Mouse (Mus musculus): Measurements from ENCODE around the gene Grid1. TPM values are rescaled to one million over a fixed set of nuclear protein-coding genes. Genes with fewer than 3 reads are reported as not detected.

The Grid1 gene
- not detected in 2 replicates for total RNA-seq (2014; fragmentation: Nextera tagmentation)
- total RNA-seq (2017): 0.05 and 0.23 TPM in 2 replicates
- not detected in 2 replicates for polyA plus RNA-seq (2012)

GRCm38 (mm10) chr14:34819919-34820652 is at the start of gene Grid1:
TSS of gene Grid1 (plus strand) at chr14:34820108.
- TF ChIP-seq POLR2AphosphoS5 (IDR thresholded peaks at IDR 0.05; ENCODE audit: insufficient replicate concordance, low read depth, low read length) (no peak), GATA2 (IDR thresholded peaks at IDR 0.05; ENCODE audit: borderline replicate concordance, low read depth, low read length) (no peak), GATA1 (IDR thresholded peaks at IDR 0.05; ENCODE audit: borderline replicate concordance, low read length) (no peak), TAL1 (conservative IDR thresholded peaks at IDR 0.05; ENCODE audit: low read depth, low read length) (no peak), CTCF (IDR thresholded peaks at IDR 0.05; ENCODE audit: low read depth, low read length) (no peak)
- H3K36me3 ChIP-seq (replicated peaks): no peaks in the 10 kb centered on the region
- DNase-seq (ENCODE audit: low spot score): no peak
- H3K27me3 ChIP-seq (ENCODE audit: insufficient read depth, low read length): no peaks in the 10 kb centered on the region
- H3K4me1 ChIP-seq (ENCODE audit: insufficient read depth, low read depth, low read length): no peaks in the 10 kb centered on the region
- peaks cover 17% of the 10 kb centered on the region for H3K9me3 ChIP-seq (replicated peaks)
- peak within 1 kb of the TSS; percentile 4; the same call in 1 of the 2 replicates for H3K4me3 ChIP-seq (ENCODE audit: low read depth, low read length)
- ATAC-seq (ENCODE audit: extremely low read depth, insufficient number of reproducible peaks, low FRiP score, poor library complexity, severe bottlenecking): no peak

DNA sequence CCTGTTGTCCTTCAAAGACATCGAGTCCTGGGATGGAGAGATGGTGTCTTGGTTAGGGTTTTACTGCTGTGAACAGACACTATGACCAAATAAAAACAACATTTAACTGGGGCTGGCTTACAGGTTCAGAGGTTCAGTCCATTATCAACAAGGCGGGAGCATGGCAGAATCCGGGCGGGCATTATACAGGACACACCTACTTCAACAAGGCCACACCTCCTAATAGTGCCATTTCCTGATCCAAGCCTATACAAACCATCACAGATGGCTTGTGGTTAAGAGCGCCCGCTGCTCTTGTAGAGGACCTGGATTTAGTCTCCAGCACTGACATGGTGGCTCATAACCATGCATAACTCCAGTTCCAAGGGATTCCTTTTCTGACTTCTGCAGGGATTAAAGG is 49.4 kb upstream of the Grid1 start:
- DNase-seq (ENCODE audit: low spot score): no peak
- Histone ChIP-seq H3K4me3 (ENCODE audit: low read depth, low read length) (no peak overlapping the region), H3K27me3 (ENCODE audit: insufficient read depth, low read length) (peaks cover 22% of the 10 kb centered on the region), H3K4me1 (ENCODE audit: insufficient read depth, low read depth, low read length) (peaks cover 30% of the 10 kb centered on the region), H3K36me3 (replicated peaks) (no peaks in the 10 kb centered on the region), H3K9me3 (replicated peaks) (no peaks in the 10 kb centered on the region)
- TF ChIP-seq TAL1 (conservative IDR thresholded peaks at IDR 0.05; ENCODE audit: low read depth, low read length): no peak
- no peak for TF ChIP-seq CTCF (IDR thresholded peaks at IDR 0.05; ENCODE audit: low read depth, low read length)
- TF ChIP-seq GATA1 (IDR thresholded peaks at IDR 0.05; ENCODE audit: borderline replicate concordance, low read length): no peak
- no peak for TF ChIP-seq POLR2AphosphoS5 (IDR thresholded peaks at IDR 0.05; ENCODE audit: insufficient replicate concordance, low read depth, low read length)
- TF ChIP-seq GATA2 (IDR thresholded peaks at IDR 0.05; ENCODE audit: borderline replicate concordance, low read depth, low read length): no peak
- ATAC-seq (ENCODE audit: extremely low read depth, insufficient number of reproducible peaks, low FRiP score, poor library complexity, severe bottlenecking): no peak

GRCm38 (mm10) chr14:34771601-34772000 is 48.3 kb upstream of the Grid1 start:
- TF ChIP-seq TAL1 (conservative IDR thresholded peaks at IDR 0.05; ENCODE audit: low read depth, low read length) (no peak), GATA2 (IDR thresholded peaks at IDR 0.05; ENCODE audit: borderline replicate concordance, low read depth, low read length) (no peak), POLR2AphosphoS5 (IDR thresholded peaks at IDR 0.05; ENCODE audit: insufficient replicate concordance, low read depth, low read length) (no peak), GATA1 (IDR thresholded peaks at IDR 0.05; ENCODE audit: borderline replicate concordance, low read length) (no peak), CTCF (IDR thresholded peaks at IDR 0.05; ENCODE audit: low read depth, low read length) (no peak)
- H3K27me3 ChIP-seq (ENCODE audit: insufficient read depth, low read length): peaks cover 23% of the 10 kb centered on the region
- ATAC-seq (ENCODE audit: extremely low read depth, insufficient number of reproducible peaks, low FRiP score, poor library complexity, severe bottlenecking): no peak
- H3K4me1 ChIP-seq (ENCODE audit: insufficient read depth, low read depth, low read length): peaks cover 30% of the 10 kb centered on the region
- no peaks in the 10 kb centered on the region for H3K9me3 ChIP-seq (replicated peaks)
- no peaks in the 10 kb centered on the region for H3K36me3 ChIP-seq (replicated peaks)
- H3K4me3 ChIP-seq (ENCODE audit: low read depth, low read length): no peak overlapping the region
- DNase-seq (ENCODE audit: low spot score): no peak

- Histone ChIP-seq H3K4me3 (ENCODE audit: low read depth, low read length) (no peak overlapping the region), H3K4me1 (ENCODE audit: insufficient read depth, low read depth, low read length) (peaks cover 30% of the 10 kb centered on the region), H3K9me3 (replicated peaks) (no peaks in the 10 kb centered on the region), H3K36me3 (replicated peaks) (no peaks in the 10 kb centered on the region), H3K27me3 (ENCODE audit: insufficient read depth, low read length) (peaks cover 27% of the 10 kb centered on the region)
- ATAC-seq (ENCODE audit: extremely low read depth, insufficient number of reproducible peaks, low FRiP score, poor library complexity, severe bottlenecking): no peak
- TF ChIP-seq POLR2AphosphoS5 (IDR thresholded peaks at IDR 0.05; ENCODE audit: insufficient replicate concordance, low read depth, low read length) (no peak), CTCF (IDR thresholded peaks at IDR 0.05; ENCODE audit: low read depth, low read length) (no peak), GATA2 (IDR thresholded peaks at IDR 0.05; ENCODE audit: borderline replicate concordance, low read depth, low read length) (no peak), GATA1 (IDR thresholded peaks at IDR 0.05; ENCODE audit: borderline replicate concordance, low read length) (no peak), TAL1 (conservative IDR thresholded peaks at IDR 0.05; ENCODE audit: low read depth, low read length) (no peak)
- no peak for DNase-seq (ENCODE audit: low spot score)
Measured at GRCm38 (mm10) chr14:34772132-34772531, 47.8 kb upstream of the Grid1 start.

GRCm38 (mm10) chr14:34773681-34774080 is 46.2 kb upstream of the Grid1 start:
- H3K36me3 ChIP-seq (replicated peaks): no peaks in the 10 kb centered on the region
- ATAC-seq (ENCODE audit: extremely low read depth, insufficient number of reproducible peaks, low FRiP score, poor library complexity, severe bottlenecking) (no peak), DNase-seq (ENCODE audit: low spot score) (no peak)
- peaks cover 30% of the 10 kb centered on the region for H3K27me3 ChIP-seq (ENCODE audit: insufficient read depth, low read length)
- no peak for TF ChIP-seq POLR2AphosphoS5 (IDR thresholded peaks at IDR 0.05; ENCODE audit: insufficient replicate concordance, low read depth, low read length)
- TF ChIP-seq TAL1 (conservative IDR thresholded peaks at IDR 0.05; ENCODE audit: low read depth, low read length): no peak
- no peak for TF ChIP-seq GATA1 (IDR thresholded peaks at IDR 0.05; ENCODE audit: borderline replicate concordance, low read length)
- TF ChIP-seq GATA2 (IDR thresholded peaks at IDR 0.05; ENCODE audit: borderline replicate concordance, low read depth, low read length): no peak
- TF ChIP-seq CTCF (IDR thresholded peaks at IDR 0.05; ENCODE audit: low read depth, low read length): no peak
- peaks cover 20% of the 10 kb centered on the region for H3K4me1 ChIP-seq (ENCODE audit: insufficient read depth, low read depth, low read length)
- H3K9me3 ChIP-seq (replicated peaks): no peaks in the 10 kb centered on the region
- H3K4me3 ChIP-seq (ENCODE audit: low read depth, low read length): no peak overlapping the region

DNA sequence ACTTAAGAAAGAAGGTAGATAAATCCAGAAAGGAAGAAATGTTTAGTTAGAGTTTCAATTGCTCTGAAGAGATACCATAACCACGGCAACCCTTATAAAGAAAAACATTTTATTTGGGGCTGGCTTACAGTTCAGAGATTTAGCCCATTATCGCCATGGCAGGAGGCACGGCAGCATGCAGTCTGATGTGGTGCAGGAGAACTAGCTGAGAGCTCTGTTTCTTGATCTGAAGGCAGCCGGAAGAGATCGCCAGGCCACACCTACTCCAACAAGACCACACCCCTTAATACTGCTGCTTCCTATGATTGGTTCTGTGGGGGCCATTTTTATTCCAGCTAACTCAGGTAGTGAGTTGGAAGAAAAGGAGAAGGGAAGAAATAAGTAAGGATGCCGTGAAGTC is 45.7 kb upstream of the Grid1 start:
- H3K9me3 ChIP-seq (replicated peaks): no peaks in the 10 kb centered on the region
- H3K27me3 ChIP-seq (ENCODE audit: insufficient read depth, low read length): peaks cover 33% of the 10 kb centered on the region
- no peak for TF ChIP-seq CTCF (IDR thresholded peaks at IDR 0.05; ENCODE audit: low read depth, low read length)
- TF ChIP-seq GATA1 (IDR thresholded peaks at IDR 0.05; ENCODE audit: borderline replicate concordance, low read length): no peak
- no peak for TF ChIP-seq TAL1 (conservative IDR thresholded peaks at IDR 0.05; ENCODE audit: low read depth, low read length)
- TF ChIP-seq GATA2 (IDR thresholded peaks at IDR 0.05; ENCODE audit: borderline replicate concordance, low read depth, low read length): no peak
- TF ChIP-seq POLR2AphosphoS5 (IDR thresholded peaks at IDR 0.05; ENCODE audit: insufficient replicate concordance, low read depth, low read length): no peak
- H3K4me3 ChIP-seq (ENCODE audit: low read depth, low read length): no peak overlapping the region
- no peaks in the 10 kb centered on the region for H3K36me3 ChIP-seq (replicated peaks)
- ATAC-seq (ENCODE audit: extremely low read depth, insufficient number of reproducible peaks, low FRiP score, poor library complexity, severe bottlenecking) (no peak), DNase-seq (ENCODE audit: low spot score) (no peak)
- peaks cover 15% of the 10 kb centered on the region for H3K4me1 ChIP-seq (ENCODE audit: insufficient read depth, low read depth, low read length)
